Mouse (Mus musculus) ovary, postnatal 36 days (tissue): ENCODE data around the gene Gm21454.
"Not testable (repeated sequence)": the region's sequence is repeated elsewhere in the genome, so short reads cannot be mapped to it uniquely, and the experiment has no call there.

Experiments
- DNase-seq: peaks from one replicate; pipeline ENCODE4 v3.0.0; 2022; ENCODE audit warnings: low spot score, mixed read lengths

The Gm21454 gene

DNA sequence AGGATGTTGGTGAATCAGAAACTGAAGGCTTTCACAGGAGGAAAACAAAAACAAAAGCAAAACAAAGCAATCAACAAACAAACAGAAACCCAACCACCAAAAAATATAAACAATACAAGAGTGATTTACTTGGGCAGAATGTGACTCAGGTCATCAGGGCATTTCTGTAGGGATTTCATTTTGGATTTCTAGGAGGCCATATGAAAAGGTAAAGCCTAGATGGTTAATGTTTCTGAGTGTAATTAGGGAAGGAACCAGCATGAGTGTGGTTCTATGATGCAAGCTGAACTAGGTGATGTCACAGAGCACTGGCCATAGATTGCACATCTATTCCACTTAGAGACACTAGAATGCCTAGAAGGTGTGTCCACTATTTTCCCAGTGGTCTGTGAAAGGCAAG is at the start of gene Gm21454, which contains the start of gene Gm21440:
Gene Gm21454, plus strand, starts transcription at position 352 of the 400 bp plus-strand sequence.
Gene Gm21440, plus strand, starts transcription at position 301 of the 400 bp plus-strand sequence.
- not testable (repeated sequence) for DNase-seq

DNA sequence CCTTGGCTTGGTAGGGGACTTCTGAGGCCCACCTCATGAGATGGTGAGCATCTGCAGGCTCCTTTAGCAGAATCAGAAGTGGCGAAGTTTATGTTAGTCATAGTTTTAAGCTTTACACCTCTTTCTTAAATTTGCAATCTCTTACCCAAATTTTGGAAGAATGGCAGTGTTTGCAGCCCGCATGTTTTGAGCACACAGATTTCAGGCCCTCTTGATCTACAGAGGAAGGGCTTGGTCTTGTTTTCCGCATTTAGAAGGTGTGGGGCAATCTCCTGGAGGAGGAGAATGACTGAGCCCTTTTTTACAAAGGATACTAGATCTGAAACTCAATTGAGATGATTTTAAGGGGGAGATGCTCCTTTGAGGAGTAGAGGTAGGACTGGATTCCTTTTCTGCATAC is 28.4 kb upstream of the Gm21454 start, which contains the start of gene Gm21828:
Gene Gm21828, minus strand, starts transcription at position 101 of the 400 bp plus-strand sequence.
- not testable (repeated sequence) for DNase-seq

DNA sequence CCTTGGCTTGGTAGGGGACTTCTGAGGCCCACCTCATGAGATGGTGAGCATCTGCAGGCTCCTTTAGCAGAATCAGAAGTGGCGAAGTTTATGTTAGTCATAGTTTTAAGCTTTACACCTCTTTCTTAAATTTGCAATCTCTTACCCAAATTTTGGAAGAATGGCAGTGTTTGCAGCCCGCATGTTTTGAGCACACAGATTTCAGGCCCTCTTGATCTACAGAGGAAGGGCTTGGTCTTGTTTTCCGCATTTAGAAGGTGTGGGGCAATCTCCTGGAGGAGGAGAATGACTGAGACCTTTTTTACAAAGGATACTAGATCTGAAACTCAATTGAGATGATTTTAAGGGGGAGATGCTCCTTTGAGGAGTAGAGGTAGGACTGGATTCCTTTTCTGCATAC is 96.7 kb downstream of the Gm21454 start, which contains the start of gene Gm21725:
Gene Gm21725, minus strand, starts transcription at position 101 of the 400 bp plus-strand sequence.
- not testable (repeated sequence) for DNase-seq
